Mouse (Mus musculus): ENCODE measurements around the gene Emid1. TPM values are rescaled to one million over a fixed set of nuclear protein-coding genes. Genes with fewer than 3 reads are reported as not detected.

The Emid1 gene
- polyA plus RNA-seq, 1 experiment from 2014 or later, result 7.9 TPM

DNA sequence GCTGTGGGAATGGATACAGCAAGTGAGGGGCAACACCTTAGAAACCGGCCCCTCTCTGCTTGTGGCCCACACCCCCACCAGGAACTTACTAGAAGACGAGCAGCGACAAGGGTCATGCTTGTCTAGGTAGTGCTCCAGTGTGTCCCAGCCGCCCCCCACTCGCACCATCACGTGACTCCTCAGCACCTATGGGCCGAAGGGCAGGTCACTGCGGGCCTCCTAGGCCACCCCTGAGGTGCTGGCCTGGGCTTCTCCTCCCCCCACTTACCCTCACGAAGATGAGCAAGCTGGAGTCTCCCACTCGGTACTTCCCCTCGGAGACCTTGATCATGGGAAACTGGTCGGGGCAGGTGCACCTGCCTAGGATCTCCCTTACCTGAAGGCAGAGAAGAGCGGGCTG lies 89.7 kb downstream of the Emid1 start:
- WGBS, result 14% methylated on average over 13 of the region's 13 CpGs
- no peak for ATAC-seq (ENCODE audit: low FRiP score, low TSS enrichment)
- no peak for DNase-seq
- 0 out of 2 replicates have a peak, but pooled peaks cover 5% of the 10 kb centered on the region for H3K36me3 ChIP-seq (ENCODE audit: control insufficient read depth, insufficient read depth, low read length)
- no peak overlapping the region for H3K27ac ChIP-seq (replicated peaks; ENCODE audit: low read depth, low read length)
- H3K4me2 ChIP-seq (ENCODE audit: low read length), result peak overlapping the region; percentile 59
- no peaks in the 10 kb centered on the region for H3K9me3 ChIP-seq (ENCODE audit: control insufficient read depth, low read length)
- peaks cover 73% of the 10 kb centered on the region for H3K27me3 ChIP-seq (ENCODE audit: control insufficient read depth, insufficient read depth, low read length)
- peaks cover 45% of the 10 kb centered on the region for H3K4me1 ChIP-seq (ENCODE audit: control insufficient read depth, insufficient read depth, low read length)
- H3K9ac ChIP-seq (replicated peaks; ENCODE audit: low read length), result peak overlapping the region; percentile 36
- peak overlapping the region; percentile 29 for H3K4me3 ChIP-seq (replicated peaks; ENCODE audit: low read depth, low read length)

- DNase-seq (peak; percentile 76), ATAC-seq (ENCODE audit: low FRiP score, low TSS enrichment) (peak; percentile 8; the same call in 1 of the 2 replicates)
- Histone ChIP-seq H3K9me3 (ENCODE audit: control insufficient read depth, low read length) (no peaks in the 10 kb centered on the region), H3K9ac (replicated peaks; ENCODE audit: low read length) (peak overlapping the region; percentile 36), H3K4me1 (ENCODE audit: control insufficient read depth, insufficient read depth, low read length) (peaks cover 45% of the 10 kb centered on the region), H3K36me3 (ENCODE audit: control insufficient read depth, insufficient read depth, low read length) (0 out of 2 replicates have a peak, but pooled peaks cover 5% of the 10 kb centered on the region), H3K27me3 (ENCODE audit: control insufficient read depth, insufficient read depth, low read length) (peaks cover 80% of the 10 kb centered on the region), H3K27ac (replicated peaks; ENCODE audit: low read depth, low read length) (no peak overlapping the region), H3K4me2 (ENCODE audit: low read length) (peak overlapping the region; percentile 59), H3K4me3 (replicated peaks; ENCODE audit: low read depth, low read length) (peak overlapping the region; percentile 29)
- 3% methylated on average over 60 of the region's 62 CpGs for WGBS
Measured at GRCm38 (mm10) chr11:5061413-5062139, 90.5 kb downstream of the Emid1 start.

GRCm38 (mm10) chr11:5060756-5061412 lies 91.2 kb downstream of the Emid1 start:
- DNase-seq (no peak), ATAC-seq (ENCODE audit: low FRiP score, low TSS enrichment) (no peak)
- 48% methylated on average over 28 of the region's 28 CpGs for WGBS
- peaks cover 83% of the 10 kb centered on the region for H3K27me3 ChIP-seq (ENCODE audit: control insufficient read depth, insufficient read depth, low read length)
- H3K4me2 ChIP-seq (ENCODE audit: low read length), result peak overlapping the region; percentile 59
- H3K4me3 ChIP-seq (replicated peaks; ENCODE audit: low read depth, low read length), result peak overlapping the region; percentile 29
- H3K9me3 ChIP-seq (ENCODE audit: control insufficient read depth, low read length), result no peaks in the 10 kb centered on the region
- H3K9ac ChIP-seq (replicated peaks; ENCODE audit: low read length), result no peak overlapping the region
- H3K36me3 ChIP-seq (ENCODE audit: control insufficient read depth, insufficient read depth, low read length), result 0 out of 2 replicates have a peak, but pooled peaks cover 5% of the 10 kb centered on the region
- H3K27ac ChIP-seq (replicated peaks; ENCODE audit: low read depth, low read length), result no peak overlapping the region
- peaks cover 50% of the 10 kb centered on the region for H3K4me1 ChIP-seq (ENCODE audit: control insufficient read depth, insufficient read depth, low read length)

- Histone ChIP-seq H3K9me3 (ENCODE audit: control insufficient read depth, low read length) (no peaks in the 10 kb centered on the region), H3K4me3 (replicated peaks; ENCODE audit: low read depth, low read length) (no peak overlapping the region), H3K9ac (replicated peaks; ENCODE audit: low read length) (no peak overlapping the region), H3K4me1 (ENCODE audit: control insufficient read depth, insufficient read depth, low read length) (peaks cover 49% of the 10 kb centered on the region), H3K27ac (replicated peaks; ENCODE audit: low read depth, low read length) (no peak overlapping the region), H3K27me3 (ENCODE audit: control insufficient read depth, insufficient read depth, low read length) (peaks cover 88% of the 10 kb centered on the region), H3K36me3 (ENCODE audit: control insufficient read depth, insufficient read depth, low read length) (0 out of 2 replicates have a peak, but pooled peaks cover 5% of the 10 kb centered on the region), H3K4me2 (ENCODE audit: low read length) (no peak overlapping the region)
- DNase-seq (peak; percentile 74), ATAC-seq (ENCODE audit: low FRiP score, low TSS enrichment) (no peak)
- 8% methylated on average over 27 of the region's 27 CpGs for WGBS
Measured at GRCm38 (mm10) chr11:5059704-5060156, 92.3 kb downstream of the Emid1 start.

DNA sequence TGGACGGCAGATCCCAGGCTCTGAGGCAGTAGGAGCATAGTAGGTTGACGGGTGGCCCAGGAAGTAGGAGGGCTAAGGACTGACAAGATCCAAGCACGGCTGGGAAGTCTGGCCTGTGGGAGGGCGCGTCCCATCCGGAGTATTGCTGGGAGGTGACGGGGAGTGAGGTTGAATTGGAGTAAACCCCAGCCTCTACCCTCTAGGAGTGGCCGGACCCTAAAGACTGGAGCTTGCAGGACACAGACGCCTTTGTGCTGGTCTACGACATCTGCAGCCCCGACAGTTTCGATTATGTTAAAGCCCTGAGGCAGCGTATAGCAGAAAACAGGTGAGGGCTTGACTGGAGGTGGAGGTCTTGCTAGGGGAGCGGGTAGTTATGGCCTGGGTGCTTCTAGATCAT lies 92.8 kb downstream of the Emid1 start:
- 25% methylated on average over 14 of the region's 14 CpGs for WGBS
- Histone ChIP-seq H3K9me3 (ENCODE audit: control insufficient read depth, low read length) (no peaks in the 10 kb centered on the region), H3K9ac (replicated peaks; ENCODE audit: low read length) (no peak overlapping the region), H3K4me1 (ENCODE audit: control insufficient read depth, insufficient read depth, low read length) (peaks cover 44% of the 10 kb centered on the region), H3K4me2 (ENCODE audit: low read length) (no peak overlapping the region), H3K36me3 (ENCODE audit: control insufficient read depth, insufficient read depth, low read length) (0 out of 2 replicates have a peak, but pooled peaks cover 5% of the 10 kb centered on the region), H3K27me3 (ENCODE audit: control insufficient read depth, insufficient read depth, low read length) (peaks cover 83% of the 10 kb centered on the region), H3K4me3 (replicated peaks; ENCODE audit: low read depth, low read length) (no peak overlapping the region), H3K27ac (replicated peaks; ENCODE audit: low read depth, low read length) (no peak overlapping the region)
- no peak for DNase-seq
- ATAC-seq (ENCODE audit: low FRiP score, low TSS enrichment), result no peak

DNA sequence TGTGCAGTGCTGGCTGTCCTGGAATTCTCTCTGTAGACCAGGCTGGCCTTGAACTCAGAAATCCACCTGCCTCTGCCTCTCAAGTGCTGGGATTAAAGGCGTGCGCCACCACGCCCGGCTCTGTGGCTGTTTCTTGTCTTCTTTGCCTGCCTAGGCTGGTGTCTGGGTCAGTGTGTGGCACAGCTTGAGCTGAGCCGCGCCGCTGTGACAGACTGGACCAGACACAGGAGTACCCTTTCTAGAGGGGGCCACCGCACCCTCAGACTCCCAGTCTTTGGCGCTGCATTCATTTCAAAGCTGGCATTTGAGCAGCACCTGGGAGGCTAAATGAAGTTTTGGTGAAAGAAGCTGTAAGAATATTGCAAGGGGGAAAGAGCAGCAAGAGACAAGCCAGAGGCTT lies 93.3 kb downstream of the Emid1 start:
- no peak overlapping the region for H3K4me3 ChIP-seq (replicated peaks; ENCODE audit: low read depth, low read length)
- DNase-seq (no peak), ATAC-seq (ENCODE audit: low FRiP score, low TSS enrichment) (no peak)
- H3K9ac ChIP-seq (replicated peaks; ENCODE audit: low read length), result no peak overlapping the region
- peaks cover 39% of the 10 kb centered on the region for H3K4me1 ChIP-seq (ENCODE audit: control insufficient read depth, insufficient read depth, low read length)
- 33% methylated on average over 9 of the region's 9 CpGs for WGBS
- no peaks in the 10 kb centered on the region for H3K9me3 ChIP-seq (ENCODE audit: control insufficient read depth, low read length)
- H3K27ac ChIP-seq (replicated peaks; ENCODE audit: low read depth, low read length), result no peak overlapping the region
- H3K27me3 ChIP-seq (ENCODE audit: control insufficient read depth, insufficient read depth, low read length), result peaks cover 79% of the 10 kb centered on the region
- no peak overlapping the region for H3K4me2 ChIP-seq (ENCODE audit: low read length)
- 0 out of 2 replicates have a peak, but pooled peaks cover 5% of the 10 kb centered on the region for H3K36me3 ChIP-seq (ENCODE audit: control insufficient read depth, insufficient read depth, low read length)

GRCm38 (mm10) chr11:5057856-5058641 lies 94.0 kb downstream of the Emid1 start, which contains the start of gene Rasl10a:
Gene Rasl10a (plus strand): TSS chr11:5058128.
- Histone ChIP-seq H3K4me1 (ENCODE audit: control insufficient read depth, insufficient read depth, low read length) (peaks cover 38% of the 10 kb centered on the region), H3K27me3 (ENCODE audit: control insufficient read depth, insufficient read depth, low read length) (peaks cover 71% of the 10 kb centered on the region), H3K36me3 (ENCODE audit: control insufficient read depth, insufficient read depth, low read length) (0 out of 2 replicates have a peak, but pooled peaks cover 5% of the 10 kb centered on the region), H3K4me3 (replicated peaks; ENCODE audit: low read depth, low read length) (peak within 1 kb of the TSS; percentile 43), H3K9me3 (ENCODE audit: control insufficient read depth, low read length) (no peaks in the 10 kb centered on the region), H3K27ac (replicated peaks; ENCODE audit: low read depth, low read length) (no peak within 1 kb of the TSS), H3K9ac (replicated peaks; ENCODE audit: low read length) (peak within 1 kb of the TSS; percentile 50), H3K4me2 (ENCODE audit: low read length) (peak within 1 kb of the TSS; percentile 83)
- WGBS, result 2% methylated on average over 68 of the region's 77 CpGs
- ATAC-seq (ENCODE audit: low FRiP score, low TSS enrichment) (no peak), DNase-seq (peak; percentile 55)

DNA sequence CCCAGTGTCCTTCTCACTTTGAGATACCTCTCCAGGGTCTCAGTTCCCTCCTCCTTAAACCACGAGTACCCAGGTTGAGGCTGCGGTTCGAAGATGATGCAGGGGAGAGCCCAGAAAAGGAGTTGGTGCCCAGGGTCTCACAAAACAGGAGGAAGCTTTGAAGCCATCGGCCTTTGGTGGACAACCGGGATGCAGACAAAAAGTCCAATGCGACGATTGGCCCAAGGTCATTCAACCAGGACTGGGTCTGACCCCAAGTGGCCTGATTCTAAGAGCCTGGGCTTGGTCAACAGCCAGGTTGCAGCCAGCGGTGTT lies 94.6 kb downstream of the Emid1 start:
- DNase-seq (no peak), ATAC-seq (ENCODE audit: low FRiP score, low TSS enrichment) (no peak)
- Histone ChIP-seq H3K4me3 (replicated peaks; ENCODE audit: low read depth, low read length) (peak overlapping the region; percentile 43), H3K27me3 (ENCODE audit: control insufficient read depth, insufficient read depth, low read length) (peaks cover 66% of the 10 kb centered on the region), H3K9ac (replicated peaks; ENCODE audit: low read length) (peak overlapping the region; percentile 50), H3K4me2 (ENCODE audit: low read length) (peak overlapping the region; percentile 83), H3K4me1 (ENCODE audit: control insufficient read depth, insufficient read depth, low read length) (peaks cover 32% of the 10 kb centered on the region), H3K27ac (replicated peaks; ENCODE audit: low read depth, low read length) (no peak overlapping the region), H3K9me3 (ENCODE audit: control insufficient read depth, low read length) (no peaks in the 10 kb centered on the region), H3K36me3 (ENCODE audit: control insufficient read depth, insufficient read depth, low read length) (0 out of 2 replicates have a peak, but pooled peaks cover 5% of the 10 kb centered on the region)
- WGBS, result 13% methylated on average over 8 of the region's 8 CpGs

All from midbrain, embryonic 14.5 days (tissue).